Mouse (Mus musculus) limb, embryonic 11.5 days (tissue): ENCODE measurements around the gene Dhx9. TPM values are rescaled to one million over a fixed set of nuclear protein-coding genes. Genes with fewer than 3 reads are reported as not detected.

Experiments
- ATAC-seq: fragments of 200-750 bp; cut with Nextera tagmentation; 2 replicates; pipeline ENCODE4 v1.8.0; 2017; ENCODE audit warnings: low read depth; ENCODE audit not compliant: insufficient number of reproducible peaks, low FRiP score, low TSS enrichment
- DNase-seq: peaks from one replicate; pipeline ENCODE4 v3.0.0-alpha.2; 2015; ENCODE audit warnings: low spot score
- H3K27ac ChIP-seq: fragments of 300-500 bp; sonication (generic); replicated peaks from 2 replicates; pipeline ENCODE4 v1.5.1; 2014; ENCODE audit warnings: low read depth, mild to moderate bottlenecking, low read length
- H3K27me3 ChIP-seq: fragments of 300-500 bp; sonication (generic); 2 replicates; pipeline ENCODE4 v1.6.1; 2014; ENCODE audit warnings: mild to moderate bottlenecking, low read length, mixed read lengths; ENCODE audit not compliant: control insufficient read depth, insufficient read depth
- H3K36me3 ChIP-seq: fragments of 300-500 bp; sonication (generic); 2 replicates; pipeline ENCODE4 v1.6.1; 2014; ENCODE audit warnings: mild to moderate bottlenecking, low read length, moderate library complexity, mixed read lengths; ENCODE audit not compliant: control insufficient read depth, insufficient read depth
- H3K4me1 ChIP-seq: fragments of 300-500 bp; sonication (generic); 2 replicates; pipeline ENCODE4 v1.6.1; 2014; ENCODE audit warnings: low read length, mixed read lengths; ENCODE audit not compliant: control insufficient read depth, insufficient read depth
- H3K4me2 ChIP-seq: fragments of 300-500 bp; sonication (generic); 2 replicates; pipeline ENCODE4 v1.6.1; 2014; ENCODE audit warnings: low read depth, mild to moderate bottlenecking, moderate library complexity; ENCODE audit not compliant: severe bottlenecking
- H3K4me3 ChIP-seq: fragments of 300-500 bp; sonication (generic); 2 replicates; pipeline ENCODE4 v1.5.1; 2014; ENCODE audit warnings: low read depth, low read length
- H3K9ac ChIP-seq: fragments of 300-500 bp; sonication (generic); 2 replicates; pipeline ENCODE4 v1.6.1; 2014; ENCODE audit warnings: mild to moderate bottlenecking, low read length
- H3K9me3 ChIP-seq: fragments of 300-500 bp; sonication (generic); 2 replicates; pipeline ENCODE4 v1.6.1; 2016; ENCODE audit warnings: low read length; ENCODE audit not compliant: control insufficient read depth
- WGBS: fragments of 180-500 bp; shearing (Covaris S2); extraction: QIAGEN DNeasy Blood & Tissue Kit; methylation state at CpG from one replicate; pipeline ENCODE4 v1.1.7; 2014; 5-methylcytosine and 5-hydroxymethylcytosine counted together
- polyA plus RNA-seq: library from polyadenylated mRNA; unstranded; fragments of >200 nt; fragmentation: Nextera tagmentation; extraction: Ambion mirVana; gene quantifications from 2 replicates; pipeline ENCODE4 v1.2.1, GENCODE M21; 2014

Dhx9 gene
- polyA plus RNA-seq, 1 experiment from 2014 or later, result 28.1 TPM

DNA sequence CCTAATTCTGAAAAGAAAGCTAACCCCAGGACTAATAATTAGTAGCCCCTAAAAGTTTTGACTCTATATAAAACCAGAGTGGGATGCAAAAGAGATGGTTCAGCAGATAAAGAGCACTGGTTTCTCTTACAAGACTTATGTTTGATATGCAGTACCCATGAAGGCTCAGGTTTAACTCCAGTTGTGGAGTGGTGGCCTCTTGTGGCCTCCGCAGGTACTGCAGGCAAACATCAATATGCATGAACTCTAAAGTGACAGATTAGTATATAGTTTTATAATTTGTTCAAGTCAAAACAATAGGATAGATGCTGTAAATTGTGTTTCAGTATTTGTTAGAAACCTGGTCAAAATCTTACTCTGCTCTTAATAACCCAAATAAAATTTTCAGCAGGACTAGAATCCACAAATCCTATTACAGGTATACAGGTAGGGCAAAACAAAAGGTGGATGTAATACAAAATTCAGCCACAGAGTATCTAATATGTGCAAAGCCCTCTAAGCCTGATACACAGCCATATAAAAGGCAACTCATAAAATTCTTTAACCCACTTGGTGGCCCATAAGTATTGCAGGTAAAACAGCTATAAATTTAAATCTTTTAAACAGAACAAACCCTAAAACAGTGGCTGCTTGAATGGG is 7.0 kb downstream of the Dhx9 start:
- no peaks in the 10 kb centered on the region for H3K27me3 ChIP-seq
- H3K4me1 ChIP-seq, result peaks cover 6% of the 10 kb centered on the region; the same call in 1 of the 2 replicates
- no peak overlapping the region for H3K4me3 ChIP-seq
- no peak overlapping the region for H3K27ac ChIP-seq
- WGBS, result 68% methylated on average over 1 of the region's 1 CpGs
- no peaks in the 10 kb centered on the region for H3K9me3 ChIP-seq
- peak; percentile 85 for DNase-seq
- peak; percentile 50; the same call in 1 of the 2 replicates for ATAC-seq
- no peak overlapping the region for H3K4me2 ChIP-seq
- H3K9ac ChIP-seq, result no peak overlapping the region
- peaks cover 25% of the 10 kb centered on the region for H3K36me3 ChIP-seq

DNA sequence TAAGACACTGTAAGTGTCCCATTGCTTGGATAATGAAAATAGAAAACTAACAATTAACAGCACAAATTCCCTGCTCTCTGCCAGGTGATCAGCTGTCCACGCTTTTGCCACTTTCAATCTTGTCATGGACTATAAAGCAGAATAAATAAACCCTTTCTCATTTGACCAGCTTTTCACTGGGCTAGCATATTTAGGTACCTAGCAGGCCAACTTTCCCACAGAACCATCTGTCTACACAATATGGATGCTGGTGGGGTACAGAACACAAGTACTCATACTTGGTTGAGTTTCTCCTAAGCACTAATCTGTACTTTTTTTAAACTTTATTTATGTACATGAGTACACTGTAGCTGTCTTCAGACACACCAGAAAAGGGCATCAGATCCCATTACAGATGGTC is 8.2 kb downstream of the Dhx9 start:
- H3K27me3 ChIP-seq, result no peaks in the 10 kb centered on the region
- WGBS, result 89% methylated on average over 1 of the region's 1 CpGs

DNA sequence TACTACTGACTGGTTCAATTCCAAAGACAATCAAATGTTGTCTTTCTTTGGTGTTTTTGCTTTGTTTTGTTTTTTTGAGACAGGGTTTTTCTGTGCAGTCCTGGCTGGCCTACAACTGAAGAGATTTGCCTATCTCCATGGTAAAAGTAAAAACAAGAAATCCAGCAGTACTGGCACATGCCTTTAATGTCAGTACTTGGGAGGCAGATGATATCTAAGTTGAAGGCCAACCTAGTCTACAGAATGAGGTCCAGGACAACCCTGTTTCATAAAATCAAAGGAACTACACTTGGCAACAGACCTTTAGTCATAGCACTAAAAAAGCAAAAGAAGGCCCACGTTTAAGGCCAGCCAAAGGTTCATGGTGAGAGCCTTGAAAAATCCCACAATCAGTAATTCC is 25.7 kb downstream of the Dhx9 start:
- Histone ChIP-seq H3K4me3 (no peak overlapping the region), H3K27me3 (no peaks in the 10 kb centered on the region), H3K9me3 (no peaks in the 10 kb centered on the region), H3K36me3 (peaks cover 34% of the 10 kb centered on the region), H3K27ac (no peak overlapping the region), H3K4me1 (no peaks in the 10 kb centered on the region), H3K4me2 (no peak overlapping the region), H3K9ac (no peak overlapping the region)
- 80% methylated on average over 1 of the region's 1 CpGs for WGBS
- ATAC-seq (no peak), DNase-seq (no peak)

More for the DNA sequence above, 8.2 kb downstream of the Dhx9 start:
- Histone ChIP-seq H3K4me3 (no peak overlapping the region), H3K4me1 (no peaks in the 10 kb centered on the region), H3K4me2 (no peak overlapping the region), H3K27ac (no peak overlapping the region), H3K9me3 (no peaks in the 10 kb centered on the region), H3K36me3 (peaks cover 31% of the 10 kb centered on the region), H3K9ac (no peak overlapping the region)
- no peak for ATAC-seq
- no peak for DNase-seq

DNA sequence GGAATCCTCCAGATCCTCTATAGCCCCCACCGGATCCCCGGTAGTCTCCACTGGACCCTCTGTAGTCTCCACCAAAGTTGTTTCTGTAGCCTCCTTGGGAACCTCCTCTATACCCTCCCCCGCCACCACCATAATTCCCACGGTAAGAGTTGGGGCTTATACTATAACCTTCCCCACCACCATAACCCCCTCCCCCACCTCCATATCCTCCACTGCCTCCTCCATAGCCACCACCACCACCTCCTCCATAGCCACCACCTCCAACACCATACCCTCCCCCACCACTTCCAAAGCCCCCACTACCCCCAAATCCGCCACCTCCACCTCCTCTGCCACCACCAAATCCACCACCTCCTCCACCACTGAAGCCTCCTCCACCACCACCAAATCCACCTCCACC is 31.3 kb downstream of the Dhx9 start:
- no peak overlapping the region for H3K9ac ChIP-seq
- no peak overlapping the region for H3K27ac ChIP-seq
- H3K27me3 ChIP-seq, result no peaks in the 10 kb centered on the region
- no peak overlapping the region for H3K4me2 ChIP-seq
- H3K9me3 ChIP-seq, result no peaks in the 10 kb centered on the region
- DNase-seq (no peak), ATAC-seq (no peak)
- 89% methylated on average over 5 of the region's 5 CpGs for WGBS
- H3K36me3 ChIP-seq, result peaks cover 23% of the 10 kb centered on the region
- H3K4me3 ChIP-seq, result no peak overlapping the region
- H3K4me1 ChIP-seq, result no peaks in the 10 kb centered on the region

DNA sequence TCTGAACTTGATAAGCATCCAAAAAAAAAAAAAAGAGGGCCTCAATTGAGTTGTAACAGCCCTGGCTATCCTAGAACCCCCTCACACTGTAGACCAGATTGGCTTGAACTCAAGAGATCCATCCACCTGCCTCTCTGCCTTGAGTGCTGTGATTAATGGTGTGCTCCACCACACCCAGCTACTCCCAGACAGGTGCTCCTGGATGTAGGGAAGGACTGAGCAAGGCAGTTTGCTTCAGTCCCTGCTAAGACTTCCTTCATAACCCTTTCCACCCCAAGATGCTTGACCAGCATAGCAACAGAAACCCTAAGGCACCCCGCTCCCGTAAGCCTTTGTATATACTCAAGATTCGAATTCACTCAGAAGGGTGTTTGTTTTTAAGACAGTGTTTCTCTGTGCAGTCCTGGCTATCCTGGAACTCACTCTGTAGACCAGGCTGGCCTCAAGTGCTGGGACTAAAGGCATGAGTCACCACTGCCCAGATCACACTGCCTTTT is 34.3 kb downstream of the Dhx9 start:
- H3K27me3 ChIP-seq, result no peaks in the 10 kb centered on the region
- 91% methylated on average over 3 of the region's 3 CpGs for WGBS
- no peaks in the 10 kb centered on the region for H3K9me3 ChIP-seq
- no peak overlapping the region for H3K9ac ChIP-seq
- DNase-seq, result peak; percentile 19
- H3K4me1 ChIP-seq, result no peaks in the 10 kb centered on the region
- no peak for ATAC-seq
- peaks cover 12% of the 10 kb centered on the region; the same call in 1 of the 2 replicates for H3K36me3 ChIP-seq
- H3K27ac ChIP-seq, result no peak overlapping the region
- H3K4me2 ChIP-seq, result no peak overlapping the region
- H3K4me3 ChIP-seq, result no peak overlapping the region

DNA sequence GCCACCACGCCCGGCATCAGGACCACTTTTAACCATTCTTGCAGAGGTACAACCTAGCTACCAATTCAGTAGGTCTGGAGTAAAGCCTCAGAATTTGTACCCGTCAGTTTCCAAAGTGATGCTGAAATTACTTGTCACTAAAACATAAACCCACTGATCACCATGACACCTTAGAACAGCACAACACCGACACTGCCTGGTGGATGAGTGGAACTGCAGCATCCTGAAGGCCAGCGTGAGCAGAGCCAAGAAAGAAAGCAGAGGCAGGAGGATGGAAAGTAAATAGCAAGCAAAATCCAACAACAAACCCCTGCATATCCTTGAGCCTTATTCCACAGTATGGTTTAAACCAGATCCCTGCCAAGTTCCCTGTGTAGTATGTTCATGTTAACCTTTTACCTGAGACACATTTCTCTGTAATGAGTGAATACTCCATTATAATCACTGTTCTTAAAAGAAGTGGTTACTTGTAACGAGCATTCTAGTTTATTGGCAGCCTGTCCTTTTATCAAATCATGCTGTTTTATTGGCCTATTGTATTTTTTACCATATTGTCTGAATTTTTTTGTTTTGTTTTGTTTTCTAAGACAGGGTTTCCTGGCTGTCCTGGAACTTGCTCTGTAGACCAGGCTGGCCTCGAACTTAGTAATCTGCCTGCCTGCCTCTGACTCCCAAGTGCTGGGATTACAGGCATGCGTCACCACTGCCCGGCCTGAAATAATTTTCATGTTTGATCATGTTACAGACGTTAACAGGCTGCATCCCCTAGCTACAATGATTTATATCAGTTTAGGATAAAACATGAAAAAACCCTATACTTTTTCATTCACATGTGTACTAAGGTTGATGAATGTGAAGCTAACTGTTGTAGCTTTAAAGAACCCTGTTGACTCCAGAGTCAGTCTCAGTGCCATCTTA is 36.0 kb downstream of the Dhx9 start:
- 74% methylated on average over 10 of the region's 10 CpGs for WGBS
- no peaks in the 10 kb centered on the region for H3K4me1 ChIP-seq
- ATAC-seq (no peak), DNase-seq (peak; percentile 45)
- H3K9ac ChIP-seq, result no peak overlapping the region
- H3K36me3 ChIP-seq, result peaks cover 4% of the 10 kb centered on the region; the same call in 1 of the 2 replicates
- no peak overlapping the region for H3K4me2 ChIP-seq
- H3K27me3 ChIP-seq, result no peaks in the 10 kb centered on the region
- no peak overlapping the region for H3K4me3 ChIP-seq
- H3K9me3 ChIP-seq, result no peaks in the 10 kb centered on the region
- H3K27ac ChIP-seq, result no peak overlapping the region

DNA sequence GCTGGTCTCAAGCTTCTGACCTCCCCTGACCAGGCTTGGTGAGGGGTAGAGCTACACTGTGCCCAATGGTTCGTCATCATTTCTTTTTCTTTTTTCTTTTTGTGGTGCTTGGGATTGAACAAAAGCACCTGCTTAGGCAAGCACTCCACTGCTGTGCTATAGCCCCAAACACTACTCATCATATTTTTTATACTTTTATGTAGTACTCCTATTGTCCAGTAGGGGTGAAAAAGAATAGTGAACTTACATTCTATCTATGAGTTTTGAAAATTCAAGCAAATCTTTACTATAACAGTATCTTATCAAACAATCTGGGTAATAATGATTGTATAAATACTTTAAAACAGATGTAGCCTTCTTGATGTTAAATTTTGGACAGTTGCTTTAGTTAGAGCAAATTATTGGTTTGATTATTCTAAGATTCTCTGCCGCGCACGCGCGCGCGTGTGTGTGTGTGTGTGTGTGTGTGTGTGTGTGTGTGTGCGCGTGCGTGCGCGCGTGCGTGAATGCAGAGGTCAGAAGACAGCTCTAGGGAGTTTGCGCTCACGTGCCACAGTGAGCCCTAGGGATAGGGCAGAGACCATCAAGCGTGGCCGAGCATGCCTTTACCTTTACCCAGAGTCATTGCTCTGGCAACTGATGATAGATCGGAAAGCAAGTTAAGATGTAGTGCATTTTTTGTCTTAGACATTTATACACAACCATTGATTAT is 41.2 kb downstream of the Dhx9 start:
- Histone ChIP-seq H3K27me3 (no peaks in the 10 kb centered on the region), H3K9me3 (no peaks in the 10 kb centered on the region), H3K9ac (no peak overlapping the region), H3K36me3 (no peaks in the 10 kb centered on the region), H3K4me1 (no peaks in the 10 kb centered on the region), H3K4me2 (no peak overlapping the region), H3K4me3 (no peak overlapping the region), H3K27ac (no peak overlapping the region)
- ATAC-seq (no peak), DNase-seq (no peak)
- 95% methylated on average over 20 of the region's 20 CpGs for WGBS

DNA sequence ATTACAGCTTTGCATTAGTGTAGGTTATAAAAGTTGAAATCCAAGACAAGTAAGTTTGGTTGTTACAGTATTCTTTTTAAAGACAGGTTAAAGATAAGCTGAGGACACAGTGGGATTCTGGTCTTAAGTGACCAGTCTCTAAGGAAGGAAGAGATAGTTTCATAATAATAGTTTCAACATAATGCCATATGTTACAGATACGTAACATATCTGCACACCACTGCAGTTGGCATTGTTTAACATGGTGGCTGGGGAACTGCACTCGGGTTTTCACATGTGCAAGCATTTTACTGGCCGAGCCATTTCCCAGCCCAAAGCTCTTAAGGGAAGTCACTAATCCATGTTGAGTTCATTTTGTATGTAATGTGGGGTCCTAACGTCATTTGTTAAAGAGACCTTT is 43.8 kb downstream of the Dhx9 start:
- Histone ChIP-seq H3K36me3 (no peaks in the 10 kb centered on the region), H3K9me3 (no peaks in the 10 kb centered on the region), H3K27me3 (no peaks in the 10 kb centered on the region), H3K4me2 (no peak overlapping the region), H3K27ac (no peak overlapping the region), H3K9ac (no peak overlapping the region), H3K4me3 (no peak overlapping the region), H3K4me1 (no peaks in the 10 kb centered on the region)
- DNase-seq, result no peak
- no peak for ATAC-seq
- WGBS, result 84% methylated on average over 4 of the region's 4 CpGs
